Mouse (Mus musculus): ENCODE measurements around the gene Gjb4. TPM values are rescaled to one million over a fixed set of nuclear protein-coding genes. Genes with fewer than 3 reads are reported as not detected.

The Gjb4 gene
- polyA plus RNA-seq, 1 experiment from 2014 or later = 0.10 TPM

DNA sequence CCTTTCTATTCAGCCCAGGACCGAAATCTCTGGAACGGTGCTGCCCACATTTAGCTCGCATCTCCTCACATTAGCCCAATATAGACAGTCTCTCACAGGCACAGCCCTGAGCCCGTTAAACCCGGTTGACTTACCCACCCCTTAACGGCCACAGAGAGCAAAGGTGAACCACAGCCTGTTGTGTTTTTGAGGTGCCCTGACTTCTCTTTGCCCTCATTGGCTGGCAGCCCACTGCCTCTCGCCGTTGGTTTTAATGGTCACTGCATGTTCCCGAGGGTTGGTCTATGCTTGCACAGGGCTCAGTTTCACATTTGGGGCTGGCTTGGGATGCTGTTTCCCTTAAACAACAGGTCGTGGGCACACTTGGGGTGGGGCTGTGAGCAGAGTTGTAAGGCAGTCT, 29.6 kb downstream of the Gjb4 start:
- Histone ChIP-seq H3K4me2 (no peak overlapping the region), H3K9ac (ENCODE audit: low read length) (no peak overlapping the region), H3K9me3 (ENCODE audit: control insufficient read depth, low read length) (no peaks in the 10 kb centered on the region), H3K36me3 (ENCODE audit: control insufficient read depth, insufficient read depth, low read length) (no peaks in the 10 kb centered on the region), H3K27ac (ENCODE audit: low read depth, low read length) (no peak overlapping the region), H3K4me1 (ENCODE audit: control insufficient read depth, insufficient read depth, low read length) (peaks cover 2% of the 10 kb centered on the region; the same call in 1 of the 2 replicates), H3K4me3 (ENCODE audit: low read depth, low read length) (no peak overlapping the region), H3K27me3 (ENCODE audit: control insufficient read depth, insufficient read depth, low read length) (no peaks in the 10 kb centered on the region; the same call in 1 of the 2 replicates)
- DNase-seq (ENCODE audit: low spot score, missing footprints) = no peak
- 76% methylated on average over 10 of the region's 10 CpGs for WGBS
- ATAC-seq (ENCODE audit: low FRiP score) = no peak

- ATAC-seq (ENCODE audit: low FRiP score) = no peak
- Histone ChIP-seq H3K36me3 (ENCODE audit: control insufficient read depth, insufficient read depth, low read length) (no peaks in the 10 kb centered on the region), H3K4me2 (no peak overlapping the region), H3K4me1 (ENCODE audit: control insufficient read depth, insufficient read depth, low read length) (no peaks in the 10 kb centered on the region), H3K27ac (ENCODE audit: low read depth, low read length) (no peak overlapping the region), H3K27me3 (ENCODE audit: control insufficient read depth, insufficient read depth, low read length) (no peaks in the 10 kb centered on the region; the same call in 1 of the 2 replicates), H3K9ac (ENCODE audit: low read length) (no peak overlapping the region), H3K9me3 (ENCODE audit: control insufficient read depth, low read length) (no peaks in the 10 kb centered on the region), H3K4me3 (ENCODE audit: low read depth, low read length) (no peak overlapping the region)
- 83% methylated on average over 3 of the region's 3 CpGs for WGBS
- no peak for DNase-seq (ENCODE audit: low spot score, missing footprints)
Measured at GRCm38 (mm10) chr4:127323651-127324050, 30.2 kb downstream of the Gjb4 start.

- WGBS = 7% methylated on average over 3 of the region's 3 CpGs
- ATAC-seq (ENCODE audit: low FRiP score) = peak; percentile 61; the same call in 1 of the 2 replicates
Measured at GRCm38 (mm10) chr4:127319613-127320012, 34.3 kb downstream of the Gjb4 start.

DNA sequence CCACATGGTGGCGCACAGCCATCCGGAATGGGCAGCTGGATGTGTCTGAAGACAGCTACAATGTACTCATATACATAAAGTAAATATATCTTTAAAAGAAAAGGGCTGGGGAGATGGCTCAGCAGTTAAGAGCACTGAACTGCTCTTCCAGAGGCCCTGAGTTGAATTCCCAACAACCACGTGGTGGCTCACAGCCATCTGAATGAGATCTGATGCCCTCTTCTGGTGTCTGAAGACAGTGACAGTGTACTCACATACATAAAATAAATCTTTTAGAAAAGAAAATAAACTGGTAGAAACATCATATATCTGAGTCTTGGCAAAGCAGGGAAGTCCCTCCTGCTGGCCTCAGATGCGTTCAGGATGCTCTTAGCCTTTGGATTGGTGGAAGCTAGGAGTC, 36.7 kb downstream of the Gjb4 start:
- Histone ChIP-seq H3K27me3 (ENCODE audit: control insufficient read depth, insufficient read depth, low read length) (peaks cover 13% of the 10 kb centered on the region), H3K27ac (ENCODE audit: low read depth, low read length) (no peak overlapping the region), H3K4me1 (ENCODE audit: control insufficient read depth, insufficient read depth, low read length) (no peaks in the 10 kb centered on the region; the same call in 1 of the 2 replicates), H3K9ac (ENCODE audit: low read length) (no peak overlapping the region), H3K9me3 (ENCODE audit: control insufficient read depth, low read length) (no peaks in the 10 kb centered on the region), H3K4me3 (ENCODE audit: low read depth, low read length) (no peak overlapping the region), H3K36me3 (ENCODE audit: control insufficient read depth, insufficient read depth, low read length) (no peaks in the 10 kb centered on the region), H3K4me2 (no peak overlapping the region)
- no peak for ATAC-seq (ENCODE audit: low FRiP score)
- DNase-seq (ENCODE audit: low spot score, missing footprints) = no peak
- 58% methylated on average over 4 of the region's 4 CpGs for WGBS

More at GRCm38 (mm10) chr4:127319613-127320012, 34.3 kb downstream of the Gjb4 start:
- no peak overlapping the region for H3K4me3 ChIP-seq (ENCODE audit: low read depth, low read length)
- no peaks in the 10 kb centered on the region for H3K27me3 ChIP-seq (ENCODE audit: control insufficient read depth, insufficient read depth, low read length)
- H3K9ac ChIP-seq (ENCODE audit: low read length) = no peak overlapping the region
- DNase-seq (ENCODE audit: low spot score, missing footprints) = peak; percentile 96
- no peaks in the 10 kb centered on the region for H3K36me3 ChIP-seq (ENCODE audit: control insufficient read depth, insufficient read depth, low read length)
- H3K9me3 ChIP-seq (ENCODE audit: control insufficient read depth, low read length) = no peaks in the 10 kb centered on the region
- H3K4me2 ChIP-seq = no peak overlapping the region
- H3K4me1 ChIP-seq (ENCODE audit: control insufficient read depth, insufficient read depth, low read length) = no peaks in the 10 kb centered on the region
- H3K27ac ChIP-seq (ENCODE audit: low read depth, low read length) = no peak overlapping the region

DNA sequence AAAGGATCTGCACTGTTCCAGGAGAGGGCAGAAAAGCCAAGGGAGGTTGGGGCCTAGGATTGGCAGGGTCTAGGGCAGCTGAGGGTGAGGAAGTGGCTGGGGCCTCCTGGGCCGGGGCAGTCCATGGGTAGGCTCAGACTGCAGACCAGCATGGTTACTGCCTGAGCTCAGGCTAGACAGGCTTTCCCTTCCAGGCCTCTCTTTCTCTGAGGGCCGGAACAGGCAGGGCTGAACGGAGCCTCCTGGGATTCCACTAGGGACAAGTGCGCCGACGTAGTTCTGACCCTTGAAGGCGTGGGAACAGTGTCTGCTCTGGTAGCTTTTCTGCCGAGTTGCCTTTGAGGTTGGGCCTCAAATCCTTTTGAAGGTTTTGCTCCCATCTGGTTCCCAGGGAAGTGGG, 38.1 kb downstream of the Gjb4 start:
- ATAC-seq (ENCODE audit: low FRiP score) (no peak), DNase-seq (ENCODE audit: low spot score, missing footprints) (no peak)
- H3K36me3 ChIP-seq (ENCODE audit: control insufficient read depth, insufficient read depth, low read length) = no peaks in the 10 kb centered on the region
- no peaks in the 10 kb centered on the region; the same call in 1 of the 2 replicates for H3K4me1 ChIP-seq (ENCODE audit: control insufficient read depth, insufficient read depth, low read length)
- no peak overlapping the region for H3K4me3 ChIP-seq (ENCODE audit: low read depth, low read length)
- no peak overlapping the region for H3K27ac ChIP-seq (ENCODE audit: low read depth, low read length)
- no peak overlapping the region for H3K4me2 ChIP-seq
- no peak overlapping the region for H3K9ac ChIP-seq (ENCODE audit: low read length)
- H3K9me3 ChIP-seq (ENCODE audit: control insufficient read depth, low read length) = no peaks in the 10 kb centered on the region
- H3K27me3 ChIP-seq (ENCODE audit: control insufficient read depth, insufficient read depth, low read length) = peaks cover 15% of the 10 kb centered on the region
- WGBS = 87% methylated on average over 8 of the region's 8 CpGs

GRCm38 (mm10) chr4:127314585-127314984, 39.3 kb downstream of the Gjb4 start:
- 38% methylated on average over 9 of the region's 9 CpGs for WGBS
- Histone ChIP-seq H3K36me3 (ENCODE audit: control insufficient read depth, insufficient read depth, low read length) (no peaks in the 10 kb centered on the region), H3K4me1 (ENCODE audit: control insufficient read depth, insufficient read depth, low read length) (no peaks in the 10 kb centered on the region; the same call in 1 of the 2 replicates), H3K9ac (ENCODE audit: low read length) (no peak overlapping the region), H3K27me3 (ENCODE audit: control insufficient read depth, insufficient read depth, low read length) (peaks cover 15% of the 10 kb centered on the region), H3K9me3 (ENCODE audit: control insufficient read depth, low read length) (no peaks in the 10 kb centered on the region), H3K4me2 (no peak overlapping the region; the same call in 1 of the 2 replicates), H3K27ac (ENCODE audit: low read depth, low read length) (no peak overlapping the region), H3K4me3 (ENCODE audit: low read depth, low read length) (no peak overlapping the region)
- ATAC-seq (ENCODE audit: low FRiP score) (no peak), DNase-seq (ENCODE audit: low spot score, missing footprints) (no peak)

DNA sequence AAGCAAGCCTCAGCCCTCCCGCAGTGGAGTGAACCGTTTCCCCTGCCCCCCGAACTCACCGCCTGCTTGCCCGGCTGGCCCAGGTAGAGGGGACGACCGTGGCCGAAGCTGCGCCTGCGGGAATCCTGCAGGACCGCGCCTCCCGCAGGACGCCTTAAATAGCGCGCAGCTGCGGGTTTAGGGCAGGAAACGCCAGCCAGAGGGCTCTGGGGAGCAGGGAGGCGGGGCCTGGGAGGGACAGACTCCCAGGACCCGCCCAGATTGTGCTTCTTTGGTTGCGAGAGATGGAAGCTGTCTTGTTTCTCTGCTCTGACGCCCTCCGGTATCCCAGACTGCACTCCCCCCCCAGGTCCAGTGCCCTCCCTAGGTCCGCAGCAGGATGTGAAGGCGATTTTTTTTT, 40.0 kb downstream of the Gjb4 start, which contains the start of gene Gja4:
TSS of gene Gja4 (minus strand) at position 179 of the 400 bp plus-strand sequence.
- peak within 1 kb of the TSS; percentile 70 for H3K9ac ChIP-seq (ENCODE audit: low read length)
- H3K27me3 ChIP-seq (ENCODE audit: control insufficient read depth, insufficient read depth, low read length) = peaks cover 15% of the 10 kb centered on the region
- under 1% methylated on average over 25 of the region's 25 CpGs for WGBS
- no peaks in the 10 kb centered on the region for H3K9me3 ChIP-seq (ENCODE audit: control insufficient read depth, low read length)
- peak within 1 kb of the TSS; percentile 87 for H3K4me2 ChIP-seq
- peak within 1 kb of the TSS; percentile 43 for H3K4me3 ChIP-seq (ENCODE audit: low read depth, low read length)
- no peak within 1 kb of the TSS for H3K27ac ChIP-seq (ENCODE audit: low read depth, low read length)
- DNase-seq (ENCODE audit: low spot score, missing footprints) = peak; percentile 97
- no peaks in the 10 kb centered on the region; the same call in 1 of the 2 replicates for H3K4me1 ChIP-seq (ENCODE audit: control insufficient read depth, insufficient read depth, low read length)
- no peaks in the 10 kb centered on the region for H3K36me3 ChIP-seq (ENCODE audit: control insufficient read depth, insufficient read depth, low read length)
- peak; percentile 83 for ATAC-seq (ENCODE audit: low FRiP score)

GRCm38 (mm10) chr4:127312349-127312748, 41.5 kb downstream of the Gjb4 start:
- no peaks in the 10 kb centered on the region for H3K36me3 ChIP-seq (ENCODE audit: control insufficient read depth, insufficient read depth, low read length)
- H3K4me1 ChIP-seq (ENCODE audit: control insufficient read depth, insufficient read depth, low read length) = no peaks in the 10 kb centered on the region; the same call in 1 of the 2 replicates
- no peak overlapping the region for H3K27ac ChIP-seq (ENCODE audit: low read depth, low read length)
- H3K4me2 ChIP-seq = no peak overlapping the region
- H3K9ac ChIP-seq (ENCODE audit: low read length) = no peak overlapping the region
- DNase-seq (ENCODE audit: low spot score, missing footprints) = no peak
- H3K4me3 ChIP-seq (ENCODE audit: low read depth, low read length) = no peak overlapping the region
- ATAC-seq (ENCODE audit: low FRiP score) = no peak
- WGBS = 67% methylated on average over 24 of the region's 24 CpGs
- H3K27me3 ChIP-seq (ENCODE audit: control insufficient read depth, insufficient read depth, low read length) = peaks cover 15% of the 10 kb centered on the region
- no peaks in the 10 kb centered on the region for H3K9me3 ChIP-seq (ENCODE audit: control insufficient read depth, low read length)

- H3K9ac ChIP-seq (ENCODE audit: low read length) = no peak overlapping the region
- DNase-seq (ENCODE audit: low spot score, missing footprints) (no peak), ATAC-seq (ENCODE audit: low FRiP score) (no peak)
- H3K36me3 ChIP-seq (ENCODE audit: control insufficient read depth, insufficient read depth, low read length) = no peaks in the 10 kb centered on the region
- H3K4me2 ChIP-seq = no peak overlapping the region
- no peak overlapping the region for H3K27ac ChIP-seq (ENCODE audit: low read depth, low read length)
- peaks cover 15% of the 10 kb centered on the region for H3K27me3 ChIP-seq (ENCODE audit: control insufficient read depth, insufficient read depth, low read length)
- H3K4me1 ChIP-seq (ENCODE audit: control insufficient read depth, insufficient read depth, low read length) = no peaks in the 10 kb centered on the region; the same call in 1 of the 2 replicates
- H3K9me3 ChIP-seq (ENCODE audit: control insufficient read depth, low read length) = no peaks in the 10 kb centered on the region
- 60% methylated on average over 9 of the region's 9 CpGs for WGBS
- H3K4me3 ChIP-seq (ENCODE audit: low read depth, low read length) = no peak overlapping the region
Measured at GRCm38 (mm10) chr4:127311561-127311960, 42.3 kb downstream of the Gjb4 start.

All from midbrain, embryonic 11.5 days (tissue).